Mouse (Mus musculus): ENCODE measurements at regions not wholly inside any gene's neighbourhood (a gene's known extent, or its start where the extent isn't known, plus 50 kb on each side); places are given as distances from the start of the nearest gene placed in this dataset.

DNA sequence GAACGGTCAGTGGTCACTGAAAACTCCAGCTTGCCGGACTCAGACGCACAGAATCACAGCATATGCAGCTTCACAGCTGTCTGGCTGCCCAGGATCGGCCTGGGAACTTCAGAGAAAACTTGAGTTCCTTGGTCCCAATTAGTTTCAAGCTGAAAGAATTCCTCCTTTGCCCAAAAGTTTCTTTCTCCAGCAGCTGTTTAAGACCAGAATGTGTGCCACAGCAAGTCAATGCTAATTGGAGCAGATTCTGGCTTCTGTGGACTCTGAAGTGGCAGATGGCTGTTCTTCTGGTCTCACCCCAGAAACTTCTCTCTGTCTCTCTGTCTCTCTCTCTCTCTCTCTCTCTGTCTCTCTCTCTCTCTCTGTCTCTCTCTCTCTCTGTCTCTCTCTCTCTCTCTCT, 91.1 kb upstream of the Kcnmb2 start:
- no peak for TF ChIP-seq POLR2A (IDR thresholded peaks at IDR 0.05; ENCODE audit: extremely low read depth, insufficient read depth, low read length)
- TF ChIP-seq CTCF (IDR thresholded peaks at IDR 0.05; ENCODE audit: extremely low read depth, insufficient read depth, low read length): no peak
- H3K27ac ChIP-seq (ENCODE audit: insufficient read depth, low read length): no peak overlapping the region
- no peak overlapping the region for H3K4me3 ChIP-seq (ENCODE audit: insufficient read depth, low read length)
- no peaks in the 10 kb centered on the region for H3K4me1 ChIP-seq (ENCODE audit: control insufficient read depth, insufficient read depth, low read length)

- TF ChIP-seq CTCF (IDR thresholded peaks at IDR 0.05; ENCODE audit: extremely low read depth, insufficient read depth, low read length): no peak
- TF ChIP-seq POLR2A (IDR thresholded peaks at IDR 0.05; ENCODE audit: extremely low read depth, insufficient read depth, low read length): no peak
- Histone ChIP-seq H3K4me3 (ENCODE audit: insufficient read depth, low read length) (no peak overlapping the region), H3K4me1 (ENCODE audit: control insufficient read depth, insufficient read depth, low read length) (no peaks in the 10 kb centered on the region), H3K27ac (ENCODE audit: insufficient read depth, low read length) (no peak overlapping the region)
Measured at GRCm38 (mm10) chr3:31831913-31832312, 70.4 kb upstream of the Kcnmb2 start.

DNA sequence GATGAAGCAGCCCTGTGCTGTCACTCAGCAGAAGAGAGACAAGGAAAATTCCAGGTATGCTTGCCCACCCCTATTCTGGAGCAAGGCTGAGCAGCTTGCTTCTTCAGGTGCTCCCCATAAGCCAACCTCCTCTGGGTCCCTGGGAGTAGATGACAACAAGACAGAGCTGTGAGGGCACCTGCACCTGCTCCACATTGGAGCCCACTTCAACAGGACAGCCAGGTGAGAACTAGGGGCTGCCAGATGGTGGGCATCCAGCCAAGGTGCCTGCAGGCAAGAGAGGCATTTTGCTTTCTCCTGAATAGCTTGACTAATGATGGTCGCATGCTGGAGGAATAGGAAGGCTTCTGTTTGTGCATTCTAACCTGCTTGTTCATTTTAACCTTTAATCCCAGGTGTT, 61.1 kb upstream of the Kcnmb2 start:
- Histone ChIP-seq H3K4me1 (ENCODE audit: control insufficient read depth, insufficient read depth, low read length) (no peaks in the 10 kb centered on the region), H3K4me3 (ENCODE audit: insufficient read depth, low read length) (no peak overlapping the region), H3K27ac (ENCODE audit: insufficient read depth, low read length) (no peak overlapping the region)
- TF ChIP-seq CTCF (IDR thresholded peaks at IDR 0.05; ENCODE audit: extremely low read depth, insufficient read depth, low read length) (no peak), POLR2A (IDR thresholded peaks at IDR 0.05; ENCODE audit: extremely low read depth, insufficient read depth, low read length) (no peak)

- TF ChIP-seq POLR2A (IDR thresholded peaks at IDR 0.05; ENCODE audit: extremely low read depth, insufficient read depth, low read length): no peak
- no peak for TF ChIP-seq CTCF (IDR thresholded peaks at IDR 0.05; ENCODE audit: extremely low read depth, insufficient read depth, low read length)
- no peaks in the 10 kb centered on the region for H3K4me1 ChIP-seq (ENCODE audit: control insufficient read depth, insufficient read depth, low read length)
- no peak overlapping the region for H3K27ac ChIP-seq (ENCODE audit: insufficient read depth, low read length)
- H3K4me3 ChIP-seq (ENCODE audit: insufficient read depth, low read length): no peak overlapping the region
Measured at GRCm38 (mm10) chr3:31847087-31847486, 55.2 kb upstream of the Kcnmb2 start.

Data from cortical plate, adult 2 months (tissue).